Mouse (Mus musculus): ENCODE measurements around the gene Ick.

- no peak for TF ChIP-seq TCF12 (IDR thresholded peaks at IDR 0.05; ENCODE audit: low read depth, low read length)
- TF ChIP-seq CTCF (IDR thresholded peaks at IDR 0.05 in 2 of 3, conservative IDR thresholded peaks at IDR 0.05 in 1 of 3; ENCODE audit: control insufficient read depth in 1 of 3, insufficient read depth in 1 of 3, low read depth in 2 of 3, low read length in 3 of 3, poor library complexity in 1 of 3, severe bottlenecking in 1 of 3): no peak
- no peak for TF ChIP-seq POLR2A (IDR thresholded peaks at IDR 0.05; ENCODE audit: control insufficient read depth in 1 of 2, insufficient read depth in 1 of 2, low read depth in 1 of 2, low read length in 2 of 2, poor library complexity in 1 of 2)
Measured at GRCm38 (mm10) chr9:78174016-78174415, 65.0 kb downstream of the Ick start.

All from MEL (cell line).